Mouse (Mus musculus): Measurements from ENCODE around the gene Tnf. TPM values are rescaled to one million over a fixed set of nuclear protein-coding genes. Genes with fewer than 3 reads are reported as not detected.

Gene Tnf
- total RNA-seq, 2 experiments from 2014 or later = 0.25 TPM; not detected in 1

DNA sequence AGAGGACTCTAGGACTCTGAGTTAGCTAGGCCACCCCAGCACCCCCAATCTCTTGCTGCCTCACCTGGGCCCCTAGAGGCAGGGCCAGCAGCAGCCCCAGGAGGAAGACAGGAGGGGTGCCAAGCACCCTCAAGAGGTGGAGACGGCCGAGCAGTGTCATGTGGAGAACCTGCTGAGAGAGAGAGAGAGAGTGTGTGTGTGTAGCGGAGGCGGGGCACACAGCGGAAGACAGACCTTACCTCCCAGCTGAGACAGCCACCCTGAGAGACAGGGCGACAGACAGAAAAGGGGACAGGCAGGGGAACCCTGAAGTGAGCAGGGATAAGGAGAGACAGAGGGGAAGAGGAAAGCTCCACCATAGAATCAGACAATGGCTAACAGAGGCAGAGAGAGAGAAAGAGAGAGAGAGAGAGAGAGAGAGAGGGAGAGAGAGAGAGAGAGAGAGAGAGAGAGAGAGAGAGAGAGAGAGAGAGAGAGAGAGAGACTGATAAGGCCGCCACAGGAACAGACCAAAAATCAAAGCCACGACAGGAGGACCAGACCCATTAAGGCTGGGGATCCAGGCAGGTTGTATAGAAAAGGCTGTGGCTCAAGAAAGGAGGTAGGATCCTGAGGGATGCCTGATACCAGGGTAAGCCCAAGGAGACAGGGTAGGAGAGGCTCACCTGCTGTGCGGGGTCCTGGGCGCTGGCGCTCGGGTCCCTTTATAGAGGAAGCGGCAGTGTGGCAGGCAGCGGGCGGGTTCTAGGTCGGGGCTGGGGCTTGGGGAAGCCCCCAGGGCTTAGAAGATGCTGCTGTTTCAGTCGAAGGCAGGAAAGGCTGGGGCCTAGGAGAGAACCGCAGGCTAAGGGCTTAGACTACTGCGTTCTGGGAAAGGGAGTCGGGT lies 2.9 kb upstream of the Tnf start, which contains the start of gene Lta:
Gene Lta (minus strand): TSS at position 858 of the 886 bp plus-strand sequence.
- intact Hi-C loops (cut with DNase I) = no loop called here
- no peak for DNase-seq (ENCODE audit: low spot score in 2 of 2)

DNA sequence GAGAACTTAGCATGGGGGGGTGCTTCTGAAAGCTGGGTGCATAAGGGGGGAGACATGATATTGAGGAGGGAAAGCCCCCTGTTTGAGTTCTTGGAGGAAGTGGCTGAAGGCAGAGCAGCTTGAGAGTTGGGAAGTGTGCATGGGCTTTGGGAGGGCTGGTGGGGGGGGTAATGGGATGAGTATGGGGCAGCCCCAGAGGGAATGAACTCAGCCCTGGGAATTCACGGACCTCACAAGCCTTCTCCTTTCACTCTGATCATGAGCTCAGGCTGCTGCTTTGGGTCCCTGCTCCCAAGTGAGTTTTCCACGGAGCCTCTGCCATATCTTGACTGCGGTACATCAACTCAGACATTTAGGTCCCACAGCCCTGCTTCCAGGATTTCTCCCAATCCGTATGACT lies 635 bp upstream of the Tnf start:
- DNase-seq (ENCODE audit: low spot score in 2 of 2) = no peak
- intact Hi-C loops (cut with DNase I) = no loop called here

DNA sequence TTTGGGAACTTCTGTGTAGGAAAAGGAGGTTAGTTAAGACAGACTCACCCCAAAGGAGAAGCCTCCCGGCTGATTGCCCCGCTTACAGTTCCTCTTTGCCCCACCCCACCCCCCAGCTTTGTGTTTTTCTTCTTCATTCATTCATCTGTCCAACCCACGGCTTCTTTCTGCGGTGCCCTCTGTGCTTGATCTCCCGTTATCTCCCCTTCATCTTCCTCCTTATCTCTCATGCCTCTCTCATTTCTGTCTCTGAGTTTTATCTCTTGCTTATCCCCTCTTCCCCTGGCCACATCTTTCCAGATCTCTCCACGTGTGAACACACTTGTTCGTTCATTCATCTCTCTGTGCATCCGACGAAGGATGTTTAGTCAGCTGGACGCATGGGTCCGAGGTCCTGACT lies 679 bp downstream of the Tnf start:
- intact Hi-C loops (cut with DNase I) = no loop called here
- DNase-seq (ENCODE audit: low spot score in 2 of 2) = no peak

DNA sequence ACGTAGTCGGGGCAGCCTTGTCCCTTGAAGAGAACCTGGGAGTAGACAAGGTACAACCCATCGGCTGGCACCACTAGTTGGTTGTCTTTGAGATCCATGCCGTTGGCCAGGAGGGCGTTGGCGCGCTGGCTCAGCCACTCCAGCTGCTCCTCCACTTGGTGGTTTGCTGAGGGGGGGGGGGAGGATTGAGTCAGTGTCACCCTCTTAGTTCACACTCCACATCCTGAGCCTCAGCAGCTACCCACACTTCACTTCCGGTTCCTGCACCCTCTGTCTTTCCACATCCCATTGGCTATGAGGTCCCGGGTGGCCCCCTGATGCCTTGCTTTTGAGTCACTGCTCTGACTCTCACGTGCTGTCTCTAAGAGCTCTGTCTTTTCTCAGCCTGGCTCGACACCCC lies 1.4 kb downstream of the Tnf start:
- intact Hi-C loops (cut with DNase I) = no loop called here
- DNase-seq (ENCODE audit: low spot score in 2 of 2) = no peak

DNA sequence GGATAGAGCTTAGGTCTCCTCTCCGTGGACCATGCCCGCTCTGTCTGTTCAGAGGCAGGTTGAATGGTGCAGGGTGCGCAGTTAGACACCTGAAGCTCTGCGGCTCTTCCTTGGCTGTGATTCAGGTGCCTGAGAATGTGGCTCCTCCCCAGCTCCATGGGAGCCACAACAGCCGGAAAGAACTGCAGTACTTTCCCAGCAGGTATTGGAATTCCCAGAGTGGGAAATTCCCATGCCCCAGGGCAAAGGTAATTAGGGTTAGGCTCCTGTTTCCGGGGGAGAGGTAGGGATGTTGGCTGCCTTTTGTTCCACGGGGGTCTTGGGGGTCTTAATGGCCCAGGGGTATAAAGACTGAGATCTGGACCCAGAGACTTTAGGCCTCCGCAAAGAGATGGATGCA lies 2.9 kb downstream of the Tnf start:
- no peak for DNase-seq (ENCODE audit: low spot score in 2 of 2)
- intact Hi-C loops (cut with DNase I) = loop anchor here (5.0 kb wide), 1 partner anchor 33 kb away; the partner anchor contains the start of gene Atp6v1g2

DNA sequence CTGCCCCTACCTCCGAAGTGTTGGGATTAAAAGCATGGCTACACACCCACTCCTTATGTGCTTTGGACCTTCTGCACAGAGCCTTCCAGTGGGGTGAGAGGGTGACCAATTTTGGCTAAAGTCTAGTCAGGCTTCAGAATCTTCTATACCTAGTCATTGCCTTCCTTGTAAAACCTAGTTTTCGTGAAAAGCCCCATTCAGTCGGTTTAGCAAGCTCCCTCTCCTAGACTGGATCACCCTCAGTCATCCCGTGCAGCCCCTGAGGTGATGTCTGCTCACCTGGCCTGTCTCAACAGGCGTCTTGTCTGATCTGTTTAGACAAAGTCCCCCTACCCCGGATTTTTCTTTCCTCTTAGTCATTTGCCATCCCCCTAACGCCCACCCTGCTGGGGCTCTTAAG lies 3.8 kb downstream of the Tnf start:
- intact Hi-C loops (cut with DNase I) = loop anchor here (5.0 kb wide), 1 partner anchor 34 kb away; the partner anchor contains the start of gene Atp6v1g2
- DNase-seq (ENCODE audit: low spot score in 2 of 2) = no peak

DNA sequence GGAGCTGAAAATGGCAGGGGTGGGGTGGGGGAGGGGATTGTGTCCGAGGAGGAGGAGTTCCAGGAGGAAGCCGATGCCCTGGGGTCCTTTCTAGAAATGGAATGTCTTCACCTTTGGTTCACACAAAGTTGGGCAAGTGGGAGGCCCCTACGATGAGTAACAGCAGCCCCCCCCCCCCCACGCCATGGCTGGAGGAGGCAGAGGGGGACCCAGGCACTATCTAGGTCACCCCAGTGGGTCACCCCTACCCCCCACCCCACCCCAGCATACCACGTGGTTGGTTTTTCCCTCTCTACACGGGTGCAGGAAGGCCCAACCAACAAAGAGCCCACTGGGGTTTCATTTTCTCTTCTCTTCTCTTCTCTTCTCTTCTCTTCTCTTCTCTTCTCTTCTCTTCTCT lies 4.7 kb downstream of the Tnf start:
- intact Hi-C loops (cut with DNase I) = loop anchor here (5.0 kb wide), 1 partner anchor 35 kb away; the partner anchor contains the start of gene Atp6v1g2
- DNase-seq (ENCODE audit: low spot score in 2 of 2) = no peak

DNA sequence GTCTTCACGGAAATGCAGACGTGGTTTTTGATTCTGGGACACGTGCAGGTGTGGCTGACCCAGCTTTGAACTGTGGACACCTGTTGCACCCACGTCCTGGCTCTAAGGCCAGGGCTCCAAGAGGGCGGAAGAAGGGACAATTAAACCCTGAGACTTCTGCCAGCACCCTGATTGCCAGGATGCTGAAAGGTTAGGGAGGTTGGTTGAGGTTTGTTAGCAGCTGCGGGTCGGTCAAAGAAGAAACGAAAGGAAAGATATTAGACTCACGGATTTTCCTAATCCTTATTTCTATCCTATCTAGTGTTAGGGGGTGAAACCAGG lies 5.5 kb downstream of the Tnf start:
- no peak for DNase-seq (ENCODE audit: low spot score in 2 of 2)
- intact Hi-C loops (cut with DNase I) = loop anchor here (5.0 kb wide), 1 partner anchor 36 kb away; the partner anchor contains the start of gene Atp6v1g2

DNA sequence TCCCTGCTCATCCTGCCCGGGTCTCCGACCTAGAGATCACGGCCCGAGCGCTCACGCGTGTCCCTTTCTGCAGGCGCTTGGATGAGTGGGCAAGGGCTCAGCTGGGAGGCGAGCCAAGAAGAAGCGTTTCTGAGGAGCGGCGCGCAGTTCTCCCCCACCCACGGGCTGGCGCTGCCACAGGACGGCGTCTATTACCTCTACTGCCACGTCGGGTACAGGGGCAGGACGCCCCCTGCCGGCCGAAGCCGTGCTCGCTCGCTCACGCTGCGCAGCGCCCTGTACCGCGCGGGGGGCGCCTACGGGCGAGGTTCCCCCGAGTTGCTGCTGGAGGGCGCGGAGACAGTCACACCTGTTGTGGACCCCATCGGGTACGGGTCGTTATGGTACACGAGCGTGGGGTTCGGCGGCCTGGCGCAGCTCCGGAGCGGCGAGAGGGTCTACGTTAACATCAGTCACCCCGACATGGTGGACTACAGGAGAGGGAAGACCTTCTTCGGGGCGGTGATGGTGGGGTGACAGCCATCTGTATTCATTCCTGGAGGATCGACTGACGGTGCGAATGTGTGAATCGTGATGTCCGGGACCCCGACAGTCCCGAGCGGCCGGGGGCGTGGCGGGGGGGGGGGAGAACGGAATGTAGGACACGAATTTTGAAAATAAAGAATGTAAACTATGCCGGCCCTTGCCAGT lies 6.0 kb downstream of the Tnf start:
- DNase-seq (ENCODE audit: low spot score in 2 of 2) = peak; percentile 79 to 85
- intact Hi-C loops (cut with DNase I) = loop anchor here (5.0 kb wide), 1 partner anchor 37 kb away; the partner anchor contains the start of gene Atp6v1g2

DNA sequence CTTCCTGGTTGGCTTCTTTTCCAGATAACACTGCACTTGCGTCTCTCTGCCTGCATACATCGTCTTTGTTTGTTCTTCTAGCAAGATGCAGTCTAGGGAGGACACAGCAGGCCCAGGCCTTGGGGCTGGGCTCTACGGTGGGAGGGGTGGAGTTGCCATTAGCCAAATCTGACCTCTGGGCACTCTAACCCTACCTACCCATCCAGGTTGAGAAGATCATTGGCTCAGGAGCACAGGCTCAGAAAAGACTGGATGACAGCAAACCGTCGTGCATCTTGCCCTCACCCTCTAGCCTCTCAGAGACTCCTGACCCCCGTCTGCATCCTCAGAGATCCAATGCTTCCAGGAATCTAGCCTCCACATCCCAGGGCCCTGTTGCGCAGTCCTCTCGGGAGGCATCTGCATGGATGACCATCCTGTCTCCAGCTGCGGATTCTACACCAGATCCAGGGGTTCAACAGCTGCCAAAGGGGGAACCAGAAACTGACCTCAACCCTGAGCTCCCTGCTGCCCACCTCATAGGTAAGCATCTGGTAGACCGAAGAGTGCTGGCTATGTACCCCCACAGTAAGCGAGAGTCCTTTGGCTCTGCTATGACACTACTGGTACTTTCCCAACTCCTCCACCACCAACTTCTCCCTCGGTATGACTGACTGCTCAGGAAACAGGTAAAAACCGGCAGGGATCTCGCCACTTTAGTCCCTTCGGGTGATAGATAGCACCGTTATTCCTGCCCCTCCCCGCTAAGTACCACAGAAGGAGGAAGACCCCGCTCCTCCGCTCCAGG lies 6.8 kb downstream of the Tnf start:
- intact Hi-C loops (cut with DNase I) = loop anchor here (5.0 kb wide), 1 partner anchor 37 kb away; the partner anchor contains the start of gene Atp6v1g2
- no peak for DNase-seq (ENCODE audit: low spot score in 2 of 2)

DNA sequence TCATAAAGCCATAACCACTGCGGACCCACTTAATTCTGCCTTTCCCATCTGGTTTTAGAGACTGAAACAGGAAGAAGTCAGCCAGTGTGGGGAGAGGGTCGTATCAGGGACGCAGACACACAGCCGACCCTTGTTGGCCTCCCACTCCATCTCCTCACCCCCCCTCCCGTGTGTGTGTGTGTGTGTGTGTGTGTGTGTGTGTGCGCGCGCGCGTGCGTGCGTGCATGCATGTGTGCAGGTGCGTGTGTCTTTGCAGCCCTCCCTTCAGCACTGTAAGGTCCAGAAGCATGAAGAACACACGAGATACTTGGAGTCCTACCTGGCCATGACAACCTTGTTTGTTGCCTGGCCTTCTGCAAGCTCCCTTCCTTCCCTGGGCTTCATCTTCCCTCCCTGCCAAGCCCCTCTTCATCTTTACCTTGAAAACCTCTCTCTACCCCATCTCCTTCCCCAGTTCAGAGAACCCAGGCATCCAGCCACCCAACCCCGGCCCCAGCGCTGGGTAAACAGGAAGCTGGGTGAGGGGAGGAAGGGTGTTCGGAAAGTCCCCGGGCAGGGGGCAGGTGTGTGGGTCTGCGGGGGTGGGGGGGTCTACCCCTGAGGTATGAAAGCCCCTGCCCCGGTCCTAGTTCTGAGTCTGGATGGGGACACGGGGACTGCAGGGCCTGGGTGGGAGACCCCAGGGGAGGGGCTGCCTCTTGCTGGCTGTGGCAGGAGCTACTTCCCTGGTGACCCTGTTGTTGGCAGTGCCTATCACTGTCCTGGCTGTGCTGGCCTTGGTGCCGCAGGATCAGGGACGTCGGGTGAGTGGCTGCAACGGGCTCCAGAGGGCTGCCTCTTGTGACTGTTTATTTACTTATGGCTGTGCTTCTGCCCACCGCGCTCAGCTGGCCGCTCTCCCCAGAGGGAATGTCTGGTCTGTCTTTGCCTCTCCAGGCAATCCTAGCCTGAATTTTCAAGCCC lies 7.6 kb downstream of the Tnf start, which contains the start of gene Ltb:
Gene Ltb (plus strand): TSS at position 559 of the 963 bp plus-strand sequence.
- no peak for DNase-seq (ENCODE audit: low spot score in 2 of 2)
- intact Hi-C loops (cut with DNase I) = no loop called here

DNA sequence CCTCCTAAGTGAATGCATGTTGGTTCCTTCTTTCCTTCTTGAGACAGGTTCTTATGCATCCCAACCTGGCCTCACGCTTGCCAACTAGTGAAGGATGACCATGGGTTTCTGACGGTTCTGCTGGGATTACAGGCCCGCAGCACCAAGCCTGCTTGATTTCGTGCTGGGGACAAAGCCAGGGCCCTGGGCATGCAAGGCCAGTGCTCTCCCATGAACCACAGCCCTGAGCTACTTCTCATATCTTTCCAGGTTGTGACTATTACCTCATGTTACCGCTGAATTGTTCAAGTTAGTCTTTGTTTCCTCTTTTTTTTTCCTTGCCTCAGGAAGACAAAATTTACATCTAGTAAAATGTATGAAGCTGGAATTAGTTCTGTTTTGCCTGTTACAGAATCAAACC lies 8.9 kb downstream of the Tnf start:
- intact Hi-C loops (cut with DNase I) = no loop called here
- DNase-seq (ENCODE audit: low spot score in 2 of 2) = no peak

DNA sequence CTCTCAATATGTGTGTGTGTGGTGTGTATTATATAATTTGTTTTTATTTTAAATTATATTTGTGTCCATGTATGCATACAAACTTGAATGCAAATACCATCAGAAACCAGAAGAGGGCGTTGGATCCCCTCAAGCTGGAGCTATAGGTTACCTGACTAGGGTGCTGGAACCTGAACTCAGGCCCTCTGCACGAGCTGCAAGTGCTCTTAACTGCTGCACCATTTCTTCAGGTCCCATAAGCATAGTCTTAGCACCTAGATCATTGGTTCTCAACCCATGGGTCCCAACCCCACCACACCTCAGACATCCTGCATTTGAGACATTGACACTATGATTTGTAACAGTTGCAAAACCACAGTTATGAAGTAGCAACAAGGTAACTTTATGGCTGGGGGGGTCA lies 10.1 kb downstream of the Tnf start:
- DNase-seq (ENCODE audit: low spot score in 2 of 2) = no peak
- intact Hi-C loops (cut with DNase I) = no loop called here

DNA sequence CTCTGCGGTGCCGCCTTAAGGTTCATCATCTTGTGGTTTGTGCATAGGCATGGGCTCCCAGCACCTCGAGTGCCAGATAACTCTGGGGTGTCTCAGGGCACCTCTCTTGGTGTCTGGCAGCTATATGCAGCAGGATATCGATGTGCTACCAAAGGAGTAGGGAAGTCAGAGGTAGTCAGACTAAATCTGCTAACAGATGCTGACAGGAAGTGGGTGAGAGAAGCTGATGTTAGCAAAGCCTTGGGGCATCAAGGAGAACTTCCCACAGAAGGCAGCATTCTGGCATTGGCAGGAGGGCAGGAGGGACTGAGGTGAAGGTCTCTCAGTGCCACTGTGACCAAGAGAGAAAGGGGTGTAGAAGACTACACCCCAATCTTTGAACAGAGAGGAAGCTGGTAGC lies 11.7 kb downstream of the Tnf start:
- intact Hi-C loops (cut with DNase I) = no loop called here

DNA sequence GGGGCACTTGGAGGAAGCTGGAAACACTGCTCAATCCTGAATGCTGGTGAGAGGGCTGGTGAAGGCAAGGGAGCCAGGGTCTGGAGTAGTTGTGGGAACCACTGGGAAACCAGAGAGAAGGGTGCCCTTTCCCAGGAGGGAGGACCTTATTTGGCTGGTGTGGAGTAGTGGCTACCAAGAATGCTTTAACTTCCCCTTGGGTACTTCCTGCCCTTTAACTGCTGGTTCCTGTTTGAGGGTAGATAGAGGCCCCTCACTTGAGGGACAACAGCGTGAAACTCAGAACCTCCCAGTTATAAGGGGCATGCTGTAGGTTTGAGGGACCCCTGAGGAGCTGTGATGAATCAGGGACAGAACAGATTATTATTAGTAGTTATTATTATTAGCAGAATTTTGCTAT lies 12.6 kb downstream of the Tnf start:
- DNase-seq (ENCODE audit: low spot score in 2 of 2) = no peak
- intact Hi-C loops (cut with DNase I) = no loop called here

More for the DNA sequence above, 11.7 kb downstream of the Tnf start:
- DNase-seq (ENCODE audit: low spot score in 2 of 2) = no peak

DNA sequence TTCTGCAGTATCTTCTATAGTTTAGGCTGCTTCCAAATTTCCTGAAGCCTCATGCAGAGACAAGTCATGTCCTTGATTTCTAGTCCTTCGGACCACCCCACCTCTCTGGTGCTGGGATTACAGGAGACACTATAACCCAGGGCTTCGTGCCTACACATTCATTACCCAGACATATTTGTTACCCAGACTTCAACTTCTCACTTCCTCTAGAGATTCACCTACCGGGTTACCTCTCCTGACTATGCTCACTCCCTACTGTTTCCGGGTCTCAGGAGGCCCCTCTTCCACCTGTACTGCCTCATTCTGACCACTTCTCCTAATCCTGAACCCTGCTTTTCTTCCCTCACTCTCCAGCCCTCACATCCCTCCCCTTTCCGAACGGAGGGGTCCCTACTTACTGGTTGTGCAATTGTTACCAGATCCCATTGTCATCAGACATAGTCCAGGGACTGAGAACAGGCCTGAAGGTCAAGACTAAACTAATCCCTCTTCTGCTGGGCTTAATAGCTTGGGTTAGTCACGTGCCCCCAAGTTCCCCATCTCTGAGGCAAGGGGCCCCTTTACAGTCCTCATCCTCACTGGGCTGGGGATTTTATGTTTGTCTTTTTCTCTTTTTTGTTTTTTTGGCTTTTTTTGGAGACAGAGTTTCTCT lies 13.7 kb downstream of the Tnf start, which contains the start of gene Lst1:
Gene Lst1 (minus strand): TSS at position 481 of the 652 bp plus-strand sequence.
- intact Hi-C loops (cut with DNase I) = no loop called here
- DNase-seq (ENCODE audit: low spot score in 2 of 2) = no peak

DNA sequence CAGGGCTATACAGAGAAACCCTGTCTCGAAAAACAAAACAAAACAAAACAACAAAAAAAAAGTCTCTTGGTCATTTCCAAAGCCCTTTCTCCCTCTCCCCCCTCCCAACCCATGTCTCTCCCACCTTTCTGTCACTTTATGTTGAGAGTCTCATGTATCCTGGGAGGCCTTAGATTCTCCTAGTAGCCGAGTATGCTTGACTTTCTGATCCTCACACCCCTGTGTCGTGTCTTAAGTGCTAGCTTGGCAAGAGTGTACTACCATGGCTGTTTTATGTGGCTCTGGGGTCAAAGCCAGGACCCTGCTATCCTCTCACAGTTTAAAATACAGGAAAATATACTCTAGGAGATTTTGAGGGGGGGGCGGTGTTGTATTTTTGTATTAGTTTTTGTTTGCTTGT lies 14.5 kb downstream of the Tnf start:
- no peak for DNase-seq (ENCODE audit: low spot score in 2 of 2)
- intact Hi-C loops (cut with DNase I) = no loop called here

DNA sequence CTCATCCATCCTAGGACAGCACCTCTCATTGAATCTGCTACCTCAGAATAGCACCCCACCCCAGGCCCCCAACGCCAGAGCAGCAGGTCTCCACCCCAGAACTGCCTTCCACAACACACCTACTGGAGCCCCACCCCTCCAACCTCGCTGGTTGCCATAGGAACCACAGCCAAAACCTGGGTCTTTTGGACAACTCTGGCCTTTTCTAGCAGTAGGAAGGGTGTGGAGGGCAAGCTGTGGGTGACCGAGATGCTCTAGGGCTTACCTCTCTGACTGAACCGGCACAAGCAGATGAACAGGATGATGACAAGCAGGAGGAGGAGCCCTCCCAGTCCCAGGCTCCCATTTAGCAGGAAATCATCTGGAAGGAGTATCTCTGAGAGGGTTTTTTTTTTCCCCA lies 15.1 kb downstream of the Tnf start:
- intact Hi-C loops (cut with DNase I) = no loop called here
- no peak for DNase-seq (ENCODE audit: low spot score in 2 of 2)
